Mouse (Mus musculus) gastrocnemius, postnatal 36 days (tissue): ENCODE measurements around the gene Mrgprh. TPM values are rescaled to one million over a fixed set of nuclear protein-coding genes. Genes with fewer than 3 reads are reported as not detected.
"Not testable (repeated sequence)": the region's sequence is repeated elsewhere in the genome, so short reads cannot be mapped to it uniquely, and the experiment has no call there.

Experiments
- DNase-seq, 2 experiments: peaks; one replicate each; pipeline ENCODE4 v3.0.0; 2022
- intact Hi-C: fragments of 180-260 bp; cut with DNase I; formaldehyde crosslinking; loops from one replicate; pipeline ENCODE4 v1.15.1; 2025
- total RNA-seq, 2 experiments: library from RNA; stranded (reverse); gene quantifications; 2 replicates each; pipeline ENCODE4 v1.2.3; 2021

Mrgprh gene
- total RNA-seq, 2 experiments from 2014 or later, result 2.1 to 4.1 TPM

GRCm38 (mm10) chr17:12866853-12867252, 9.0 kb upstream of the Mrgprh start:
- intact Hi-C loops, result no loop called here
- peak in 1 of 2 experiments; percentile 37 for DNase-seq

DNA sequence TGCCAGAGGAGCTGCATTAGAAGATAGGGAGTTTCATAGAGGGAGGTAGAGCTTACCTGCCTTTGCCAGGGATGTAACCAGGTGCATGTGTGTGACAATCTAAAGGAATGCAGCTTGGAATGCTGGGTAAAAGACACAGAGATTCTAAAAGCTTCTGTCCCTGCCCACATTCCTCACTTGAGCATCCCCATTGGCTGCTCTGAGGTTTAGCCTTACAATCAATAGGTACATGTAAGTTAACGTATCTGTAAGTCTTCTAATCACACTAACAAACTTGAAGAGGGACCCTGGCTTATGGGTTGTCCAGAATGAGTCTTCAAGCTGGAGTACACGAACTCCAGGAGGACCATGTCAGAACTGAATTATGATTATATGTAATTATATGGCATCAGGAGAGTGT, 7.8 kb upstream of the Mrgprh start, which contains the start of gene Mas1:
Gene Mas1 (minus strand): TSS at position 101 of the 400 bp plus-strand sequence.
- intact Hi-C loops, result no loop called here

GRCm38 (mm10) chr17:12868640-12869039, 7.2 kb upstream of the Mrgprh start:
- DNase-seq, result no peak
- intact Hi-C loops, result no loop called here

More for the DNA sequence above, 7.8 kb upstream of the Mrgprh start, which contains the start of gene Mas1:
- DNase-seq, result no peak

DNA sequence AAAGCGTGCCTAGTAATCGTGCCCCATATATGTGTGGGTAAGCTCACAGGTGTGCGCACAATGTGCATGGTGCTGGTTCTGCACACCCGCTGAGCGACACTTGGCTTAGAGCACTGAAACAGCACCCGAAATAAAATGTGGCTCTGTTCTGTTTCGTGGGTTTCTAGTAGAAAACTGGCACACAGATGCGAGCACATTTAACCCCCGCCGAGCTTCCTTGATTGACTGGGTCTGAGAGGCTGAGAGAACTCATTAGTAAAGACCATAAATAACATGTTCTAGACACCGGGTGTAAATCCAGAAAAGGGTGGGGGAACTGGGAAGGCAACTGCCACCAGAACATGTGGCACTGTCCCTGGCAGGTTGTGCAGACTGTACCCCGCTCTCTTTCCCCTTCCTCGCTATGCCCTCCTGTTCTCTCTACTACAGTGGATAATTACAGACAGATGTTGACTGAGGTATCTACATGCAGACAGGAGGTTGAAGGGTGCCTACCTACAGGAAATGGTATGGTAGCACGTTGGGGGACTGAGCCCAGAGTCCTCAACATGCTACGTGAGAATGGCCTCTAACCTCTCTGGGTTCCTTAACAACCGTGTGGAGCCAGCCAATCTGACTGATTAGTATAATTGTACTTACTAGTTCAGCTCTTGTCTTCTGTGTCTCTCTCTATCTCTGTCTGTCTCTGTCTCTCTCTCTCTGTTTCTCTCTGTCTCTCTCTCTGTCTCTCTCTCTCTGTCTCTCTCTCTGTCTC, 3.4 kb upstream of the Mrgprh start:
- intact Hi-C loops, result no loop called here

GRCm38 (mm10) chr17:12880178-12880577, 4.3 kb downstream of the Mrgprh start:
- DNase-seq, result peak; percentile 70 to 73
- intact Hi-C loops, result loop anchor here (1.0 to 5.0 kb wide), 2 partner anchors 57 to 116 kb away; no protein-coding TSS in a partner anchor

More for the DNA sequence above, 3.4 kb upstream of the Mrgprh start:
- DNase-seq, result no peak

- DNase-seq, result no peak
- intact Hi-C loops, result loop anchor here (5.0 kb wide), 1 partner anchor 56 kb away; no protein-coding TSS in a partner anchor
Measured at GRCm38 (mm10) chr17:12881216-12881615, 5.4 kb downstream of the Mrgprh start.

- intact Hi-C loops, result no loop called here
Measured at GRCm38 (mm10) chr17:12886620-12887019, 10.8 kb downstream of the Mrgprh start.

DNA sequence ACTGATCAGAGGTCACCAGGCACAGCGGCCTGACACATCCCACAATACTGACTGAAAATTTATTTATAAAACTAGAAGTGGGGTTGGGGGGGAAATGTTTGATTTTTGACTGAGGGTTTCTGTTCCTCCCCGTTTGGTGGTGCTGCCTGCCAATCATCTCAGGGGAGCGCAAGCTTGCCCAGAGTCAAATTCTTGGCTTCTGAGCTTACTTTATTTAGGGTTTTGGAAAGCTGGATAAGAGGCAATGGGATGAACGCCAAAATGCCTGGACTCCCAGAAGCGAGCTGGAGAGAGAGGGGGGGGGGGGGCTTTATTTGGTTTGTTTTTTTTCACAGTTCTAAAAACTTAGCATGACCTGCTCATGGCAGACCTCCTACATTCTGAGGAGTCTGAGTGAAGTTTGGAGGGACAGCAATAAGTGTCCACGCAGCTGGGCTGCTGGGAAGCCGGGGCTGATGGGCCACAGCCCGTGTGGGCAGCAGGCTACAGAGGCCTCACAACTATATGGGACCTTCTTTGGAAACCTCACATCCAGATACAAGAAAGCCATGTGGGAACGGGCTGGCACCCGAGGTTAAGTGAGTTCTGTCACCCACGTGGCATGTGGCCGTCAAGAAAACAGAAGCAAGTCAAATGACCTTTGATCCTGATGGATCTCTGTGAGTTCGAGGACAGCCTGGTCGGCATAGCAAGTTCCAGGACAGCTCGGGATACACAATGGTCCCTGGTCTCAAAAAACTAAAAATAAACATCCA, 11.4 kb downstream of the Mrgprh start:
- no peak for DNase-seq

More at GRCm38 (mm10) chr17:12886620-12887019, 10.8 kb downstream of the Mrgprh start:
- no peak for DNase-seq

DNA sequence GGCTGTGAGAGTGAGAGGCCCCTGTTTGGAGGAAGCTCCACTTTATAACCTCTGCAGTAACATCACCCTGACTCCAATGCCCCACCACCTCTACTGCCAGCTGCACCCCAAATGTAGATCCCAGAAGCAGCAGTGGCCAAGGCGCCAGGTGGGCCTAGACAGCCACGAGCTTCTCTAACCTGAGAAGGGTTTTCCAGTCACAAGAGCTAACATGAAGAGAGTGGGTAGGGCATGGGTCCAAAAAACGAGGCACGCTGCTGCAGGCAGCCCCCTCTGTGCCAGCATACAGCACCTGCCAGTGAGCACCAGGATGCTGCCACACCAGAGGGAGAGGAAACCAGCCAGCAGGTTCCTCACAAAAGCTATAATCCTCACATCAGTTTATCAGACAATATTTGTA, 15.2 kb downstream of the Mrgprh start:
- DNase-seq, result no peak
- intact Hi-C loops, result no loop called here

More for the DNA sequence above, 11.4 kb downstream of the Mrgprh start:
- intact Hi-C loops, result no loop called here

GRCm38 (mm10) chr17:12892033-12892432, 16.2 kb downstream of the Mrgprh start:
- intact Hi-C loops, result no loop called here
- DNase-seq, result no peak

DNA sequence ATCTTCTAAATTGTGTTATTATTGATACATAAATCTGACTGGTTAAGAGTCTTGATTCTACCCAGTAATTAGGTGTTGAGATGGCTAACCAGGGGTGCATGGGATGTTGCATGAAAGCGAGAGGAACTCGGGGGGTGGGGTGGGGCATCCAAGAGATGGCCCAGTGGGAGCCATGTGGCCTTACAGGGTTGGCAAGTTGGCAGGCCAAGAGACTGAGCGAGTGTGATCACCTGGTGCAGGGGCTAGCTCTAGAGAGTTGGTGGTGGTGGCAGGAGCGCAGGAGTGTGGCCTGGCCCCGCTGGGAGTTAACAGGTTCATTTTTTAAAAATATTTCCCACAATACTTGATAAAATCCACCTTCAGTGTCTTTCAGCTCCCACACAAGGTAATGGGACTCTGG, 21.8 kb downstream of the Mrgprh start:
- intact Hi-C loops, result no loop called here

DNA sequence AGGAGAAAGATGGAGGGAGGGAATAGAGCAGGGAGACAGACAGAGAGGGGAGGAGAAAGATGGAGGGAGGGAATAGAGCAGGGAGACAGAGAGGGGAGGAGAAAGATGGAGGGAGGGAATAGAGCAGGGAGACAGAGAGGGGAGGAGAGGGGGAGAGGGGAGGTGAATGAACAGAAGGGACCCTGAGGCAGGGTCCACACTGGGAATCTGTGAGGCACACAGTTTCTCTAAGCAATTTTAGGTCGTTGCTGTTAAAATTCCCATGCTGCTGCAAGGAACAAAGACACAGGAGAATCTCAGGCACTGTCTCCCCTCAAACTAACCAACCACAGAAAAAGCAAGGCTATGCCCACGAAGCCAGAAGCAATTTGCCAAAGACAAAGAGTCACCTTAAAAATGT, 22.8 kb downstream of the Mrgprh start:
- intact Hi-C loops, DNase-seq: not testable (repeated sequence)

More for the DNA sequence above, 21.8 kb downstream of the Mrgprh start:
- DNase-seq, result no peak

GRCm38 (mm10) chr17:12902291-12902690, 26.5 kb downstream of the Mrgprh start:
- intact Hi-C loops, result no loop called here
- no peak for DNase-seq

GRCm38 (mm10) chr17:12903372-12904333, 27.8 kb downstream of the Mrgprh start:
- no peak for DNase-seq
- intact Hi-C loops, result no loop called here

GRCm38 (mm10) chr17:12904349-12904748, 28.5 kb downstream of the Mrgprh start:
- no peak for DNase-seq
- intact Hi-C loops, result no loop called here

GRCm38 (mm10) chr17:12905810-12906209, 30.0 kb downstream of the Mrgprh start:
- DNase-seq, result no peak
- intact Hi-C loops, result no loop called here

DNA sequence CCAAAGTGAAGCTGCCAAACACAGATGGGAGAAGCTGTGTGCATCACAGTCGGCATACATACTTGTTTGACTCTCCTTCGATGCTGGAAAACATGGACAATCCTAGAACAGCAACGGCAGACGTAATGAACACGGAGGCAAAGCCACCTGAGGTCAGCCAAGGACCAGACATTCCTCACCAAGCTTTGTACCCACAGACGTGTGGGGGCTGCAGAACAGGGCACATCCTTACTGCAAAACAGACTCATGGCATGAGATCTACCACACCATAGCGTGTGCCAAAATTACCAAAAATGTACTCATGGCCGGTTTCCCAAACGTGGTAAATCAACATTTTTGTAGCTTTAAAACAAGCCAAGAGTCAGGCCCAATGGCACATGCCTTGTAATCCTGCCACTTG, 30.6 kb downstream of the Mrgprh start:
- no peak for DNase-seq
- intact Hi-C loops, result no loop called here

DNA sequence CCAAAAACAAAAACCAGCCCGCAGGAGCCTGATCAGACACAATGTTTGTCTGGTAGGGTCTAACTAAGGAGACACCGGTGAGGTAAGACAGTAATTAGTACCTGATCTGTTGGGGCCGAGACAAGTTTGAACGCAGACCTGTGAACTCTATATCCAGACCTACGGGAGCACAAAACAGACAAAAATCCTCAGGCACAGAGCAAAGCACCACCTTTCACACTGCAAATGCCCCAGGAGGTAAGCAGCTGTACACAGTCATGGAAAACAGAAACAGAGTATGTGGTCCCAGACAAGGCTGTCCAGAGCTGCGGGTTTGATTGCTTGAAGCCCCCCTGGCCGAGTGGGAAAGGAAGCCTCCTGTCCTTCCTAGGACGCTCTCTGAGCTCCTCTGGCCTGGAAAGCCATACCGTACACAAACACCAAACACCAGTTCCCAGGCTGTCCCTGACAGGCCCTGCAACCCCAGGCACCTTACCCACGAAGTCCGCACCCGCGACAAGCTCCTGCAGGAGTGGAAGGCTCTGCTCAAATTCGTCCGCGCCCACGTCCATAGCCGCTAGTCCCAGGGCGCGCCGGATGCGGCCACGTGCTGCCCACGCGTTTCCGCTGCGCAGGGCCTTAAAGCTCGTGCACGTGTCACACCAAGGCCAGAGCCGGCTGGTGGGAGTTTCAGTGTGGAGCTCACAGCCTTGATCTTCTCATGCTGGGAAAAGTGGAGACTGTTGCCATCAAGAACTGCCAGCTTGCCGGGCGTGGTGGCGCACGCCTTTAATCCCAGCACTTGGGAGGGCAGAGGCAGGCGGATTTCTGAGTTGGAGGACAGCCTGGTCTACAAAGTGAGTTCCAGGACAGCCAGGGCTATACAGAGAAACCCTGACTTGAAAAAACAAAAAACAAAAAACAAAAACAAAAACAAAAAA, 33.8 kb downstream of the Mrgprh start, which contains the start of gene Pnldc1:
Gene Pnldc1 (minus strand): TSS at position 870 of the 920 bp plus-strand sequence.
- intact Hi-C loops, result no loop called here
- DNase-seq, result no peak

GRCm38 (mm10) chr17:12910391-12910790, 34.6 kb downstream of the Mrgprh start:
- intact Hi-C loops, result no loop called here

More at GRCm38 (mm10) chr17:12910391-12910790, 34.6 kb downstream of the Mrgprh start:
- no peak for DNase-seq
